Mouse (Mus musculus): ENCODE data around the gene Tspan9. TPM values are rescaled to one million over a fixed set of nuclear protein-coding genes. Genes with fewer than 3 reads are reported as not detected.

Tspan9 gene
- polyA plus RNA-seq, 1 experiment from 2014 or later, result 71.7 TPM

- H3K4me1 ChIP-seq (ENCODE audit: control insufficient read depth, insufficient read depth, low read length), result peaks cover 5% of the 10 kb centered on the region
- 37% methylated on average over 11 of the region's 11 CpGs for WGBS
- H3K9me3 ChIP-seq (replicated peaks; ENCODE audit: control insufficient read depth, low read length), result no peaks in the 10 kb centered on the region
- 0 out of 2 replicates have a peak overlapping the region, but pooled peaks have one; percentile 11 for H3K9ac ChIP-seq (replicated peaks; ENCODE audit: low read length)
- no peak overlapping the region for H3K4me2 ChIP-seq (ENCODE audit: low read depth, low read length)
- ATAC-seq (replicated peaks; ENCODE audit: insufficient number of reproducible peaks, low FRiP score, low TSS enrichment, low read depth), result 0 out of 2 replicates have a peak, but pooled peaks have one; percentile 71
- no peaks in the 10 kb centered on the region for H3K36me3 ChIP-seq (replicated peaks; ENCODE audit: control insufficient read depth, insufficient read depth, low read depth, low read length)
- no peak overlapping the region for H3K4me3 ChIP-seq (ENCODE audit: low read depth, low read length)
- no peak overlapping the region for H3K27ac ChIP-seq (replicated peaks; ENCODE audit: low read depth, low read length)
- peak; percentile 59 for DNase-seq (ENCODE audit: low spot score)
- no peaks in the 10 kb centered on the region for H3K27me3 ChIP-seq (ENCODE audit: control insufficient read depth, insufficient read depth, low read length)
These were observed 133.0 kb downstream of the Tspan9 start for GRCm38 (mm10) chr6:128010135-128010971.

GRCm38 (mm10) chr6:128007982-128008562 lies 135.3 kb downstream of the Tspan9 start:
- no peak for DNase-seq (ENCODE audit: low spot score)
- no peak overlapping the region for H3K9ac ChIP-seq (replicated peaks; ENCODE audit: low read length)
- no peak for ATAC-seq (replicated peaks; ENCODE audit: insufficient number of reproducible peaks, low FRiP score, low TSS enrichment, low read depth)
- H3K27ac ChIP-seq (replicated peaks; ENCODE audit: low read depth, low read length), result no peak overlapping the region
- no peak overlapping the region for H3K4me3 ChIP-seq (ENCODE audit: low read depth, low read length)
- H3K4me2 ChIP-seq (ENCODE audit: low read depth, low read length), result no peak overlapping the region
- no peaks in the 10 kb centered on the region for H3K27me3 ChIP-seq (ENCODE audit: control insufficient read depth, insufficient read depth, low read length)
- no peaks in the 10 kb centered on the region for H3K36me3 ChIP-seq (replicated peaks; ENCODE audit: control insufficient read depth, insufficient read depth, low read depth, low read length)
- peaks cover 5% of the 10 kb centered on the region for H3K4me1 ChIP-seq (ENCODE audit: control insufficient read depth, insufficient read depth, low read length)
- H3K9me3 ChIP-seq (replicated peaks; ENCODE audit: control insufficient read depth, low read length), result no peaks in the 10 kb centered on the region
- WGBS, result 75% methylated on average over 5 of the region's 5 CpGs

- Histone ChIP-seq H3K4me1 (ENCODE audit: control insufficient read depth, insufficient read depth, low read length) (peaks cover 5% of the 10 kb centered on the region), H3K27me3 (ENCODE audit: control insufficient read depth, insufficient read depth, low read length) (no peaks in the 10 kb centered on the region), H3K27ac (replicated peaks; ENCODE audit: low read depth, low read length) (no peak overlapping the region), H3K36me3 (replicated peaks; ENCODE audit: control insufficient read depth, insufficient read depth, low read depth, low read length) (no peaks in the 10 kb centered on the region), H3K4me3 (ENCODE audit: low read depth, low read length) (no peak overlapping the region), H3K9me3 (replicated peaks; ENCODE audit: control insufficient read depth, low read length) (no peaks in the 10 kb centered on the region), H3K4me2 (ENCODE audit: low read depth, low read length) (no peak overlapping the region), H3K9ac (replicated peaks; ENCODE audit: low read length) (no peak overlapping the region)
- ATAC-seq (replicated peaks; ENCODE audit: insufficient number of reproducible peaks, low FRiP score, low TSS enrichment, low read depth) (no peak), DNase-seq (ENCODE audit: low spot score) (no peak)
- 76% methylated on average over 12 of the region's 12 CpGs for WGBS
These were observed 136.1 kb downstream of the Tspan9 start for GRCm38 (mm10) chr6:128007241-128007701.

- H3K4me1 ChIP-seq (ENCODE audit: control insufficient read depth, insufficient read depth, low read length), result peaks cover 5% of the 10 kb centered on the region; the same call in 1 of the 2 replicates
- no peak overlapping the region for H3K27ac ChIP-seq (replicated peaks; ENCODE audit: low read depth, low read length)
- WGBS, result 59% methylated on average over 8 of the region's 8 CpGs
- no peak overlapping the region for H3K9ac ChIP-seq (replicated peaks; ENCODE audit: low read length)
- H3K4me3 ChIP-seq (ENCODE audit: low read depth, low read length), result no peak overlapping the region
- H3K27me3 ChIP-seq (ENCODE audit: control insufficient read depth, insufficient read depth, low read length), result no peaks in the 10 kb centered on the region
- no peak overlapping the region for H3K4me2 ChIP-seq (ENCODE audit: low read depth, low read length)
- H3K36me3 ChIP-seq (replicated peaks; ENCODE audit: control insufficient read depth, insufficient read depth, low read depth, low read length), result no peaks in the 10 kb centered on the region
- no peak for ATAC-seq (replicated peaks; ENCODE audit: insufficient number of reproducible peaks, low FRiP score, low TSS enrichment, low read depth)
- H3K9me3 ChIP-seq (replicated peaks; ENCODE audit: control insufficient read depth, low read length), result no peaks in the 10 kb centered on the region
- DNase-seq (ENCODE audit: low spot score), result no peak
These were observed 137.2 kb downstream of the Tspan9 start for GRCm38 (mm10) chr6:128006156-128006555.

GRCm38 (mm10) chr6:128004544-128004943 lies 138.8 kb downstream of the Tspan9 start:
- Histone ChIP-seq H3K27me3 (ENCODE audit: control insufficient read depth, insufficient read depth, low read length) (no peaks in the 10 kb centered on the region), H3K4me2 (ENCODE audit: low read depth, low read length) (no peak overlapping the region), H3K9ac (replicated peaks; ENCODE audit: low read length) (no peak overlapping the region), H3K36me3 (replicated peaks; ENCODE audit: control insufficient read depth, insufficient read depth, low read depth, low read length) (no peaks in the 10 kb centered on the region), H3K27ac (replicated peaks; ENCODE audit: low read depth, low read length) (no peak overlapping the region), H3K9me3 (replicated peaks; ENCODE audit: control insufficient read depth, low read length) (no peaks in the 10 kb centered on the region), H3K4me3 (ENCODE audit: low read depth, low read length) (no peak overlapping the region), H3K4me1 (ENCODE audit: control insufficient read depth, insufficient read depth, low read length) (no peaks in the 10 kb centered on the region)
- DNase-seq (ENCODE audit: low spot score) (no peak), ATAC-seq (replicated peaks; ENCODE audit: insufficient number of reproducible peaks, low FRiP score, low TSS enrichment, low read depth) (no peak)
- WGBS, result 83% methylated on average over 16 of the region's 16 CpGs

GRCm38 (mm10) chr6:128003542-128003941 lies 139.9 kb downstream of the Tspan9 start:
- DNase-seq (ENCODE audit: low spot score) (no peak), ATAC-seq (replicated peaks; ENCODE audit: insufficient number of reproducible peaks, low FRiP score, low TSS enrichment, low read depth) (no peak)
- Histone ChIP-seq H3K27me3 (ENCODE audit: control insufficient read depth, insufficient read depth, low read length) (no peaks in the 10 kb centered on the region), H3K36me3 (replicated peaks; ENCODE audit: control insufficient read depth, insufficient read depth, low read depth, low read length) (no peaks in the 10 kb centered on the region), H3K27ac (replicated peaks; ENCODE audit: low read depth, low read length) (no peak overlapping the region), H3K4me1 (ENCODE audit: control insufficient read depth, insufficient read depth, low read length) (no peaks in the 10 kb centered on the region), H3K9me3 (replicated peaks; ENCODE audit: control insufficient read depth, low read length) (no peaks in the 10 kb centered on the region), H3K9ac (replicated peaks; ENCODE audit: low read length) (no peak overlapping the region), H3K4me2 (ENCODE audit: low read depth, low read length) (no peak overlapping the region), H3K4me3 (ENCODE audit: low read depth, low read length) (no peak overlapping the region)
- 76% methylated on average over 5 of the region's 5 CpGs for WGBS

GRCm38 (mm10) chr6:128002667-128003066 lies 140.7 kb downstream of the Tspan9 start:
- 86% methylated on average over 4 of the region's 4 CpGs for WGBS
- Histone ChIP-seq H3K27me3 (ENCODE audit: control insufficient read depth, insufficient read depth, low read length) (no peaks in the 10 kb centered on the region), H3K36me3 (replicated peaks; ENCODE audit: control insufficient read depth, insufficient read depth, low read depth, low read length) (no peaks in the 10 kb centered on the region), H3K9ac (replicated peaks; ENCODE audit: low read length) (no peak overlapping the region), H3K4me3 (ENCODE audit: low read depth, low read length) (no peak overlapping the region), H3K9me3 (replicated peaks; ENCODE audit: control insufficient read depth, low read length) (no peaks in the 10 kb centered on the region), H3K4me1 (ENCODE audit: control insufficient read depth, insufficient read depth, low read length) (no peaks in the 10 kb centered on the region), H3K27ac (replicated peaks; ENCODE audit: low read depth, low read length) (no peak overlapping the region), H3K4me2 (ENCODE audit: low read depth, low read length) (no peak overlapping the region)
- no peak for ATAC-seq (replicated peaks; ENCODE audit: insufficient number of reproducible peaks, low FRiP score, low TSS enrichment, low read depth)
- DNase-seq (ENCODE audit: low spot score), result no peak

- 67% methylated on average over 10 of the region's 10 CpGs for WGBS
- Histone ChIP-seq H3K36me3 (replicated peaks; ENCODE audit: control insufficient read depth, insufficient read depth, low read depth, low read length) (no peaks in the 10 kb centered on the region), H3K4me1 (ENCODE audit: control insufficient read depth, insufficient read depth, low read length) (no peaks in the 10 kb centered on the region), H3K9me3 (replicated peaks; ENCODE audit: control insufficient read depth, low read length) (no peaks in the 10 kb centered on the region), H3K27me3 (ENCODE audit: control insufficient read depth, insufficient read depth, low read length) (no peaks in the 10 kb centered on the region), H3K9ac (replicated peaks; ENCODE audit: low read length) (no peak overlapping the region), H3K4me2 (ENCODE audit: low read depth, low read length) (no peak overlapping the region), H3K27ac (replicated peaks; ENCODE audit: low read depth, low read length) (no peak overlapping the region), H3K4me3 (ENCODE audit: low read depth, low read length) (no peak overlapping the region)
- ATAC-seq (replicated peaks; ENCODE audit: insufficient number of reproducible peaks, low FRiP score, low TSS enrichment, low read depth) (no peak), DNase-seq (ENCODE audit: low spot score) (no peak)
These were observed 141.3 kb downstream of the Tspan9 start for GRCm38 (mm10) chr6:128002104-128002503.
